Mouse (Mus musculus): ENCODE results near the gene Spcs2. TPM values are rescaled to one million over a fixed set of nuclear protein-coding genes. Genes with fewer than 3 reads are reported as not detected.

Spcs2 gene
- 218 and 220 TPM in 2 replicates for polyA plus RNA-seq (2016; fragmentation: Nextera tagmentation; extraction: Ambion mirVana)

DNA sequence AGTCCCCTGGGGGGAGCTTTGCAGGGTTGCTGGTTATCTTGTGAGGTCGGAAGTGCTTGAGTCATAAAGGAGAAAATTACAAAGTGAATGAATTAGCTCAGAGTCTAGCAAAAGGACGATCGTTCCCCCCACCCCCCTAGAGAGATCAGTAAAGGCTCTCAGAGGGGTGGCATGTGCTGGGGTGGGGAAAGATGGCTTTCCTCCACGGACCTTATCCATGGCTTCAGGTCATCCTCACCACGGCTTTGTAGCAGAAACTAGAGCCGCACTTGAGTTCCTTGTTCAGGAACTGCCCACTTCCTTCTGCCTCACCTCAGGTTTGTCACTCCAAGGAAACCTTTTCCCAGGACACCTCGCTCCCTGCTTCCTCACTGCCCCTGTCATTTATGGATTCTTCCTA, at the start of gene Spcs2:
TSS of gene Spcs2 (minus strand) at position 101 of the 400 bp plus-strand sequence.
- H3K4me2 ChIP-seq: no peak within 1 kb of the TSS
- no peaks in the 10 kb centered on the region for H3K36me3 ChIP-seq
- H3K4me1 ChIP-seq (replicated peaks): peaks cover 21% of the 10 kb centered on the region
- ATAC-seq (ENCODE audit: insufficient number of reproducible peaks, low FRiP score): no peak
- H3K4me3 ChIP-seq: no peak within 1 kb of the TSS
- H3K9ac ChIP-seq: no peak within 1 kb of the TSS
- no peaks in the 10 kb centered on the region for H3K27me3 ChIP-seq (replicated peaks)
- 39% methylated on average over 7 of the region's 7 CpGs for WGBS
- no peak within 1 kb of the TSS for H3K27ac ChIP-seq (ENCODE audit: poor library complexity, severe bottlenecking)
- no peaks in the 10 kb centered on the region for H3K9me3 ChIP-seq (replicated peaks)

- Histone ChIP-seq H3K9ac (no peak overlapping the region), H3K36me3 (no peaks in the 10 kb centered on the region), H3K27me3 (replicated peaks) (peaks cover 16% of the 10 kb centered on the region), H3K4me3 (no peak overlapping the region), H3K4me2 (no peak overlapping the region), H3K9me3 (replicated peaks) (no peaks in the 10 kb centered on the region), H3K4me1 (replicated peaks) (no peaks in the 10 kb centered on the region), H3K27ac (ENCODE audit: poor library complexity, severe bottlenecking) (no peak overlapping the region)
- 79% methylated on average over 5 of the region's 5 CpGs for WGBS
- ATAC-seq (ENCODE audit: insufficient number of reproducible peaks, low FRiP score): no peak
Measured at GRCm38 (mm10) chr7:99911038-99911437, 47.8 kb upstream of the Spcs2 start.

- no peak overlapping the region for H3K4me3 ChIP-seq
- H3K9ac ChIP-seq: no peak overlapping the region
- H3K27ac ChIP-seq (ENCODE audit: poor library complexity, severe bottlenecking): no peak overlapping the region
- H3K4me2 ChIP-seq: no peak overlapping the region
- 49% methylated on average over 3 of the region's 3 CpGs for WGBS
- no peaks in the 10 kb centered on the region for H3K27me3 ChIP-seq (replicated peaks)
- no peaks in the 10 kb centered on the region for H3K36me3 ChIP-seq
- H3K9me3 ChIP-seq (replicated peaks): no peaks in the 10 kb centered on the region
- no peak for ATAC-seq (ENCODE audit: insufficient number of reproducible peaks, low FRiP score)
- H3K4me1 ChIP-seq (replicated peaks): peaks cover 19% of the 10 kb centered on the region
Measured at GRCm38 (mm10) chr7:99907463-99907862, 44.2 kb upstream of the Spcs2 start.

DNA sequence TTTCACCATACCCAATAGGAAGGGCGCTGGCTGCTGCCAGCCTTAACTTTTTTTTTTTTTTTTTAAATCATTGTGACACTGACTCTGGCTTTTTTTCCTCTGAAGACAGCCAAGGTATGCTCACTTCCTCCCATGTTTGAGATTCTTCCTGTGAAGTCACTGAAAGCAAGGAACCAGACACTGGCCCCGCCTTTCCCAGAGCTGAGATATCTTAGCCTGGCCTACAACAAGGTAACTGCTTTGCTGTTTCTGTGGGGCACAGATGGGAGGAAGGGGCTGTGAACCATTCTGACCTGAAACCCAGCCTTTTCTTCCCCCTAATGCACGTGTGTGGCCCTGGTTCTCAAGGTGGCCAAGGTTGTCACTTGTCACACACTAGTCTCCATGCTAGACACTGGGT, 43.1 kb upstream of the Spcs2 start:
- WGBS: 88% methylated on average over 3 of the region's 3 CpGs

GRCm38 (mm10) chr7:99904421-99905005, 41.3 kb upstream of the Spcs2 start:
- H3K27ac ChIP-seq (ENCODE audit: poor library complexity, severe bottlenecking): no peak overlapping the region
- H3K36me3 ChIP-seq: no peaks in the 10 kb centered on the region
- H3K27me3 ChIP-seq (replicated peaks): no peaks in the 10 kb centered on the region
- no peak overlapping the region for H3K4me2 ChIP-seq
- no peak overlapping the region for H3K4me3 ChIP-seq
- no peak overlapping the region for H3K9ac ChIP-seq
- ATAC-seq (ENCODE audit: insufficient number of reproducible peaks, low FRiP score): no peak
- 36% methylated on average over 3 of the region's 3 CpGs for WGBS
- no peaks in the 10 kb centered on the region for H3K9me3 ChIP-seq (replicated peaks)
- peaks cover 27% of the 10 kb centered on the region for H3K4me1 ChIP-seq (replicated peaks)

More for the DNA sequence above, 43.1 kb upstream of the Spcs2 start:
- Histone ChIP-seq H3K36me3 (no peaks in the 10 kb centered on the region), H3K4me3 (no peak overlapping the region), H3K9ac (no peak overlapping the region), H3K4me1 (replicated peaks) (peaks cover 27% of the 10 kb centered on the region), H3K27me3 (replicated peaks) (no peaks in the 10 kb centered on the region), H3K9me3 (replicated peaks) (no peaks in the 10 kb centered on the region), H3K4me2 (no peak overlapping the region), H3K27ac (ENCODE audit: poor library complexity, severe bottlenecking) (no peak overlapping the region)
- no peak for ATAC-seq (ENCODE audit: insufficient number of reproducible peaks, low FRiP score)

DNA sequence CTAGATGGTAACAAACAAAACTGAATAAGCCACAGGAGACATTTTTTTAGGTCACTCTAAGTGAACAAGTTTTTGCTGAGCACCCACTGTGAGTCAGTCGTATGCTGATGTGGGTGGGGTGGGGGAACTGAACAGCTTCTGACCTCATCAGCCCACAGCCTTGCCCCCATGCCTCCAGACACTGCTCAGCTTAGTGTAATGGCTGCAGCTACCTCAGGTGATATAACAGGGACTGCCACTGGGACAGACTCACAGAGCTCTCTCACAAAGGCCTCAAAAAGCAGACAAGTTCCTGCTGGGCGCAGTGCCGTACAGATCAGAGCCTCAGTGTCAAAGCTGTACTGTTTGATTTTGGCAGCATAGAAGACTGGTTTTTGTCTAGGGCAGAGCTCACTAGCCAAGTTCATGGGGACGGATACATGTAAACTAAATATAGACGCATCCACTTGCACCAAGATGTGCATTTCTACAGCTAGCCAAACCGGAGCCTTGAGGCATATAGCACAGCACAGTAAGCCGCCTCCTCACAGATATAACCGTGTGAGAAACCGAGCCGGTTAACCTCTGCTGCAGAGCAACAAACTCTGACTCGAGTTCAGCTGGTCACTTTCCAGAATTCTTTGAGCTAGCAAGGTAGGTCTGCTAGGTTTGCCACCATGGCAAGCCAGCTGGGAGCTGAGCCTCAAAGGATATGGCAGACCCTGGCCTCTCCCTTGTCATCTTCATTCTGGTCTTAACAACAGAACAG, 39.8 kb upstream of the Spcs2 start:
- no peaks in the 10 kb centered on the region for H3K36me3 ChIP-seq
- no peak overlapping the region for H3K9ac ChIP-seq
- H3K27ac ChIP-seq (ENCODE audit: poor library complexity, severe bottlenecking): no peak overlapping the region
- H3K9me3 ChIP-seq (replicated peaks): no peaks in the 10 kb centered on the region
- no peaks in the 10 kb centered on the region for H3K27me3 ChIP-seq (replicated peaks)
- peaks cover 27% of the 10 kb centered on the region for H3K4me1 ChIP-seq (replicated peaks)
- H3K4me3 ChIP-seq: no peak overlapping the region
- ATAC-seq (ENCODE audit: insufficient number of reproducible peaks, low FRiP score): no peak
- no peak overlapping the region for H3K4me2 ChIP-seq
- 58% methylated on average over 11 of the region's 11 CpGs for WGBS

- Histone ChIP-seq H3K4me2 (no peak overlapping the region), H3K36me3 (no peaks in the 10 kb centered on the region), H3K9me3 (replicated peaks) (no peaks in the 10 kb centered on the region), H3K27me3 (replicated peaks) (peaks cover 2% of the 10 kb centered on the region), H3K4me1 (replicated peaks) (peaks cover 27% of the 10 kb centered on the region), H3K9ac (no peak overlapping the region), H3K4me3 (no peak overlapping the region), H3K27ac (ENCODE audit: poor library complexity, severe bottlenecking) (no peak overlapping the region)
- WGBS: 54% methylated on average over 4 of the region's 4 CpGs
- no peak for ATAC-seq (ENCODE audit: insufficient number of reproducible peaks, low FRiP score)
Measured at GRCm38 (mm10) chr7:99902208-99902607, 38.9 kb upstream of the Spcs2 start.

- Histone ChIP-seq H3K4me1 (replicated peaks) (peaks cover 3% of the 10 kb centered on the region; the same call in 1 of the 2 replicates), H3K9me3 (replicated peaks) (no peaks in the 10 kb centered on the region), H3K4me3 (no peak overlapping the region), H3K4me2 (no peak overlapping the region), H3K27me3 (replicated peaks) (peaks cover 4% of the 10 kb centered on the region), H3K27ac (ENCODE audit: poor library complexity, severe bottlenecking) (no peak overlapping the region), H3K9ac (no peak overlapping the region), H3K36me3 (no peaks in the 10 kb centered on the region)
- WGBS: 79% methylated on average over 4 of the region's 4 CpGs
- ATAC-seq (ENCODE audit: insufficient number of reproducible peaks, low FRiP score): no peak
Measured at GRCm38 (mm10) chr7:99896905-99897304, 33.6 kb upstream of the Spcs2 start.

- Histone ChIP-seq H3K4me2 (no peak overlapping the region), H3K27me3 (replicated peaks) (peaks cover 4% of the 10 kb centered on the region), H3K4me1 (replicated peaks) (peaks cover 3% of the 10 kb centered on the region), H3K9me3 (replicated peaks) (no peaks in the 10 kb centered on the region), H3K36me3 (no peaks in the 10 kb centered on the region), H3K4me3 (no peak overlapping the region), H3K9ac (no peak overlapping the region), H3K27ac (ENCODE audit: poor library complexity, severe bottlenecking) (no peak overlapping the region)
- 79% methylated on average over 6 of the region's 6 CpGs for WGBS
- ATAC-seq (ENCODE audit: insufficient number of reproducible peaks, low FRiP score): no peak
Measured at GRCm38 (mm10) chr7:99894478-99894877, 31.2 kb upstream of the Spcs2 start.

DNA sequence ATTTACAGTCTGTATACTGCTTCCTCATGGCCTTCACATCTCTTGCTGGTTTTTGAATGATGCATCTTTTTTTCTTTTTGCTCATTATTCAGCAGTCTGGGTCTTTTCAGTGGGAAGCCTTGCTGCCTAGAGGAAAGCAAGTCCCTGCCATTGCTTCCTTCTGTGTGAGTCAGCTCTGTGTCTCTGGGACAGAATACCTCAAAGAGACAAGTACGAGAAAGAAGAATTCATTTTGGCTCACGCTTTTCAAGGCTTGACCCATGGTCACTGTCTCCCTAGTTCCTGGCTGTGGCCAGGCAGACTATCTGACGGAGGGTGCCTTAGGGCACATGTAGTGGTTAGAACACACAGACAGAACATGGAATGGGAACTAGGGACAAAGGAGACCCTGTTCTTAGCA, 30.7 kb upstream of the Spcs2 start:
- H3K36me3 ChIP-seq: no peaks in the 10 kb centered on the region
- peaks cover 5% of the 10 kb centered on the region for H3K4me1 ChIP-seq (replicated peaks)
- H3K9me3 ChIP-seq (replicated peaks): no peaks in the 10 kb centered on the region
- peaks cover 4% of the 10 kb centered on the region for H3K27me3 ChIP-seq (replicated peaks)
- WGBS: 73% methylated on average over 3 of the region's 3 CpGs
- H3K9ac ChIP-seq: no peak overlapping the region
- no peak overlapping the region for H3K27ac ChIP-seq (ENCODE audit: poor library complexity, severe bottlenecking)
- H3K4me2 ChIP-seq: no peak overlapping the region
- H3K4me3 ChIP-seq: no peak overlapping the region
- ATAC-seq (ENCODE audit: insufficient number of reproducible peaks, low FRiP score): no peak

GRCm38 (mm10) chr7:99892351-99892750, 29.1 kb upstream of the Spcs2 start:
- ATAC-seq (ENCODE audit: insufficient number of reproducible peaks, low FRiP score): no peak
- H3K9ac ChIP-seq: no peak overlapping the region
- WGBS: 76% methylated on average over 2 of the region's 2 CpGs

More at GRCm38 (mm10) chr7:99892351-99892750, 29.1 kb upstream of the Spcs2 start:
- H3K4me2 ChIP-seq: no peak overlapping the region
- no peak overlapping the region for H3K4me3 ChIP-seq
- no peaks in the 10 kb centered on the region for H3K9me3 ChIP-seq (replicated peaks)
- H3K36me3 ChIP-seq: no peaks in the 10 kb centered on the region
- peaks cover 5% of the 10 kb centered on the region for H3K4me1 ChIP-seq (replicated peaks)
- H3K27me3 ChIP-seq (replicated peaks): peaks cover 3% of the 10 kb centered on the region
- H3K27ac ChIP-seq (ENCODE audit: poor library complexity, severe bottlenecking): no peak overlapping the region
